ENCODE assay signal across 12 mouse cellular contexts in genomic region chr3:24070424-24071168, GRCm38 (mm10).
A peak's percentile ranks its signal among the peaks of the same experiment; 100 is the strongest.
DNase-seq lines count a peak whose midpoint lies in the region; ATAC-seq and TF ChIP-seq lines count a peak whose summit lies in the region.
"Had no signal": no experiment of that assay in that cellular context is flagged by ENCODE, and none has a peak within 500 bp of the region (broad histone marks: within the 10 kb centered on the region; RNA-seq: fewer than 3 reads in every experiment).

No protein-coding gene starts in this region.

- H3K4me2 ChIP-seq in heart, embryonic 13.5 days: no peak overlapping the region
- H3K4me2 ChIP-seq in heart, embryonic 11.5 days: no peak overlapping the region
- H3K4me2 ChIP-seq in lung, embryonic 14.5 days: no peak overlapping the region

- no peak overlapping the region for H3K4me3 ChIP-seq in heart, embryonic 13.5 days
- H3K4me3 ChIP-seq in heart, embryonic 11.5 days (ENCODE audit: low read depth, low read length): no peak overlapping the region
- no peak overlapping the region for H3K4me3 ChIP-seq in lung, embryonic 14.5 days (ENCODE audit: low read depth, low read length)
- H3K4me3 ChIP-seq: megakaryocyte, embryonic 14.5 days; myocyte had no signal

- peak overlapping the region; percentile 68 for H3K27ac ChIP-seq in heart, embryonic 13.5 days (replicated peaks)
- H3K27ac ChIP-seq in heart, embryonic 11.5 days (ENCODE audit: low read depth, low read length): no peak overlapping the region
- peak overlapping the region; percentile 63 for H3K27ac ChIP-seq in lung, embryonic 14.5 days (ENCODE audit: low read depth)

- no peak for ATAC-seq in heart, embryonic 13.5 days (ENCODE audit: extremely low read depth, insufficient number of reproducible peaks, low FRiP score, low TSS enrichment)
- ATAC-seq in heart, embryonic 11.5 days (replicated peaks; ENCODE audit: insufficient number of reproducible peaks, low FRiP score, low TSS enrichment): no peak
- peak; percentile 92 for ATAC-seq in lung, embryonic 14.5 days (ENCODE audit: insufficient read depth)
- no peak for ATAC-seq in megakaryocyte progenitor cell, adult 5-6 weeks (replicated peaks; ENCODE audit: poor library complexity)
- ATAC-seq: activated CD4-positive, CD25-positive, alpha-beta regulatory T cell, adult 4 months had no signal

- H3K36me3 ChIP-seq in heart, embryonic 13.5 days: no peaks in the 10 kb centered on the region
- H3K36me3 ChIP-seq in heart, embryonic 11.5 days (ENCODE audit: control insufficient read depth, insufficient read depth, low read length): no peaks in the 10 kb centered on the region
- no peaks in the 10 kb centered on the region for H3K36me3 ChIP-seq in lung, embryonic 14.5 days (ENCODE audit: insufficient read depth)

- 37% methylated on average over 4 of the region's 4 CpGs for WGBS in heart, embryonic 13.5 days
- WGBS in heart, embryonic 11.5 days (ENCODE audit: insufficient replicate concordance): 52% methylated on average over 4 of the region's 4 CpGs
- 23% methylated on average over 4 of the region's 4 CpGs for WGBS in lung, embryonic 14.5 days

- H3K9ac ChIP-seq in heart, embryonic 13.5 days: no peak overlapping the region
- H3K9ac ChIP-seq in heart, embryonic 11.5 days (ENCODE audit: low read depth, low read length): no peak overlapping the region
- H3K9ac ChIP-seq in lung, embryonic 14.5 days: no peak overlapping the region

- H3K9me3 ChIP-seq in heart, embryonic 13.5 days: no peaks in the 10 kb centered on the region
- no peaks in the 10 kb centered on the region for H3K9me3 ChIP-seq in heart, embryonic 11.5 days (replicated peaks; ENCODE audit: control insufficient read depth, low read length)
- no peaks in the 10 kb centered on the region for H3K9me3 ChIP-seq in lung, embryonic 14.5 days (ENCODE audit: low read depth, low read length)
- H3K9me3 ChIP-seq: megakaryocyte, embryonic 14.5 days had no signal

- no peaks in the 10 kb centered on the region for H3K27me3 ChIP-seq in heart, embryonic 13.5 days (replicated peaks)
- H3K27me3 ChIP-seq in heart, embryonic 11.5 days (ENCODE audit: control insufficient read depth, insufficient read depth, low read length): no peaks in the 10 kb centered on the region
- no peaks in the 10 kb centered on the region for H3K27me3 ChIP-seq in lung, embryonic 14.5 days (ENCODE audit: insufficient read depth, low read length)
- H3K27me3 ChIP-seq: megakaryocyte, embryonic 14.5 days had no signal

- peaks cover 11% of the 10 kb centered on the region for H3K4me1 ChIP-seq in heart, embryonic 13.5 days
- peaks cover 3% of the 10 kb centered on the region; the same call in 1 of the 2 replicates for H3K4me1 ChIP-seq in heart, embryonic 11.5 days (ENCODE audit: control insufficient read depth, insufficient read depth, low read length)
- H3K4me1 ChIP-seq in lung, embryonic 14.5 days (ENCODE audit: insufficient read depth): no peaks in the 10 kb centered on the region
- H3K4me1 ChIP-seq: megakaryocyte, embryonic 14.5 days had no signal

- peak; percentile 71 for DNase-seq in lung, embryonic 14.5 days
- DNase-seq in lung, postnatal 14 days: no peak
- DNase-seq in kidney, postnatal 10 days: peak; percentile 8
- DNase-seq in lung, postnatal 4 days: peak; percentile 6 to 17
- no peak for DNase-seq in urinary bladder, adult 2 months (ENCODE audit: low spot score)
- DNase-seq: thymus, adult 18-20 months had no signal

- TF ChIP-seq CTCF in lung, embryonic 14.5 days (IDR thresholded peaks at IDR 0.05; ENCODE audit: low read depth): no peak

Comparison
In these comparisons a context has a peak if more than half of its experiments do, and no peak if none do; other contexts are left out.
1. DNase-seq: peak in lung, embryonic 14.5 days (single experiment), kidney, postnatal 10 days (single experiment) and lung, postnatal 4 days (2 of 2); none in lung, postnatal 14 days (single experiment) and urinary bladder, adult 2 months (single experiment).